Mouse (Mus musculus) heart, adult 9 months (tissue): ENCODE results near the gene Adgrl3.

Source experiments
- DNase-seq, 2 experiments: peaks; one replicate each; pipeline ENCODE4 v3.0.0; 2022; ENCODE audit warnings: low spot score in 2 of 2

The Adgrl3 gene

DNA sequence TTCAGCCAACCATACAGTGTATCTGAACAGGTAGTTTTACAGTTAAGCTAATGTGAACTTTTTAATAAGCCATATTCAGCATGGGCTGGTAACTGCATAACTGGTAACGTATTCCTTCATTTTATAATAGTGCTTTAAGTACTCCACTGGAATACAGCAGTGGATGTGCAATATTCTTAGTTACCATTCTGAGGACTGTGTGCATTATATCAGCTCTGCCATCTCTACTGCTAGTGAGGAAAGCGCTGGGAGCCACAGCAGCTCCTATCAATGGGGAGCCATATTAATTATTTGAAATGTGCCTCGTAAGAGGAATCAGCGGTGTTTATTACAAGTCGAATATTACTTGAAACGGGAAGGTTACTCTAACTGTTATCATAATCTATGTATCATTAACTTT is 539.0 kb downstream of the Adgrl3 start:
- no peak for DNase-seq

DNA sequence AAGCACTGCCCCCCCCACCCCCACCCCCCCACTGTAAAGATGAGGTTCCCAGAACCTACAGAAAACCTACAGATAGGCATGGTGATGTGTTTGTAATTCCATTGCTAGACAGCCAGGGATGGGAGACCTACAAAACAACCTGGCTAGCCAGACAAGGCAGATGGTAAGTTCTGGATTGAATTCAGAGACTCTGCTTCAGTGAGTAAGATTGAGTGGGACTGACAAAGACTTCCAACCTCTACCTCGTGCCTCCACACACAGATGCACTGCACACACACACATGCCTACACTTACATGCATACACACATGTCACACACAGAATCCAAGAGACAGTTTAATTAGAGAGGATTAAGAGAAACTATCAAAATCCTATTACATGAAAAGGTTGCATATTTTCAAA is 544.4 kb downstream of the Adgrl3 start:
- no peak for DNase-seq

GRCm38 (mm10) chr5:81566577-81566976 is 546.6 kb downstream of the Adgrl3 start:
- DNase-seq, result no peak

DNA sequence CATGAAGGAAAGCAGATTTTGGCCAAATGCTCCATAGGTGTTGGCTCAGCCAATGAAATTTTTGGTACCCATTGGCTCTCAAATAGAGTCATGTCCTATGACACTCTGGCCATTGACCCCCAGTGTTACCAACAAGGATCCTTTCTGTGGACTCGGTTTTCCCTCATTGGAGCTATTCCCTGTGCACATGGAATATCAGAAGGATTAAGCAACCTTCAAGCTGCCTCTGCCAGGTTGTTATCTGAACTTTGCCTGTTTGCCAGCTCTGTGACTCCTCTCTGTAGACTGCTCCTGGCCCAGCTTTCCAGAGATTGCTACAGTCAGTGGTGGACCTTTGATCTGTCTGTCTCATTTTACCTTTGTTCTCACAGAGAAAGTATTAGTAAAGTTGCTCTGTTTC is 548.8 kb downstream of the Adgrl3 start:
- peak; percentile 13 to 42 for DNase-seq

DNA sequence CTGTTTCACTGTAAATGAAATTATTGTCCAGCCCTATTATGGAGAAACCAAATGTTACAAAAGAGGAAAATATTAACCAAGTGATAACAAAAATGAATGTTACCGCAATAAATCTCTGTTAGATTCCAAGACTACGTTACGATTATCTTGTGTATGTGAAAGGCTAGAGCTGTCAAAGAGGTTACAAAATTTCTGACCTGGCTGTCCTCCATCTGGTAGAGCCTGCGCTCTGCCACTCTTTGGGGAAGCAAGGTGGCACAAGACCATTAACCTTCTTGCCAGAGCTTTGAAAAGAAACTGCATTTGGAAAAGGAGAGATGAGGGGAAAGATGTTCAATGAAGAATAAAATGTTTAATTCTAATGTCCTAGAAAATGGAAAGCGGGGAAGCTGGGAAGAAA is 562.9 kb downstream of the Adgrl3 start:
- DNase-seq, result no peak

GRCm38 (mm10) chr5:81583425-81583824 is 563.5 kb downstream of the Adgrl3 start:
- DNase-seq, result no peak

DNA sequence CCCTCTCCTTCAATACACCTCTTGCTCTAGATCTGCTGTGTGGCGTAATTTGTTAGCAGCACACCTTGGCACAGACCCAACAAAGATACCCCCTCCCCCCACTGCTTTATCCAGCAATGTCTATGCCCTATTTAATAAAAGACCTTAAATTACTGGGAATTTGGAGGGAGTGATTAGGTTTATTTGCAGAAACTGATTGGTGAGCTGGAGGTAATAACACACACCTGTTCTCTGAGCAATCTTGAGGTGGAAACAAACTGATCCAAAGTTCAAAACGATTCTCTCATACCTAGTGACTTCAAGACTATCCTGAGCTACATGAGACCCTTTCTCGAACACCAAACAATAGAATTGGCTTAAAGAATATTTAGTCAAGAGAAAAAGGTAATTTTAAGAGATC is 565.0 kb downstream of the Adgrl3 start:
- no peak for DNase-seq

GRCm38 (mm10) chr5:81590005-81590694 is 570.2 kb downstream of the Adgrl3 start:
- no peak for DNase-seq

DNA sequence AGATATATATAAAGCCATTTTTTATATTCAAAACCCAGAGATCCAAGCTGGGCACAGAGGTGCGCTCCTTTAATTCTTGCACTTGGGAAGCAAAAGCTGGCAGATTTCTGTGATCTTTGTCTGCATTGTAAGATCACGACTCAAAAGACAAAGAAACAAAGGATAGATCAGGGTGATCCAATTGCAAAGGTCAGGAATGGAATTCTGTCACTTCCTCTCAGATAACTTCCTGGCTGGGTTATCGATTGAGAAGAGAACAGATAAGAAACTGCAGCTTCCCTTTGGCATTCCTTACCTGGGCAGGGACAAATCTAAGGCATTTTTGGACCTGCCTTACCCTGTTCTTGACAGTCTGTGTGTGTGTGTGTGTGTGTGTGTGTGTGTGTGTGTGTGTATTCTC is 571.5 kb downstream of the Adgrl3 start:
- DNase-seq, result no peak

DNA sequence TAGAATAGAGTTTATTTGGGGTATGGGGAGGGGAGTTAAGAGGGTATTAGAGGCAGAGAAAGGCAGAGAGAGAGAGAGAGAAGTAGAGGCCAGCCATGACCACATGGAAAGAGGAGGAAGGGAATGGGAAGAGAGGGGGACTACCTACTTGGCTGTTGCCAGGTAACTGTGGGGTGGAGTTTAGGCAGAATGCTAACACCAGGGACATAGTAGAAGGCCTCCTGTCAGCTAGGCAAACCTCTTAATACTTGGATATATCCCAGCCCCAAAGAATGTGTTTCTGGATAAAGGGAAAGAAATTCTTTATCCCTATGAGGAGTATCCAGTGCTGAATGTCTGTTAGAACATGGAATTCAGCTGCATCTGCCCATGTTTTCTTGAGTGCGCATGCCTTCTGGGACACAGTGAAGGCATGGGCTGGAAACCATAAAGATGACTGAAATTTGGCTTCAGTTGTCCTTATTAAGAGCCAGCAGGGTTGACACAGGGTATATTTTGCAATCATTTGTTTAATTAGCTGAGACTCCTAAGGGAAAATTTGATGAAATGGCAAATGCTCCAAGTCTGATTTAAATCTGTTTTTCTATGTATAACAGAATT is 573.6 kb downstream of the Adgrl3 start:
- no peak for DNase-seq

- DNase-seq, result no peak
Observed at GRCm38 (mm10) chr5:81598041-81598440, 578.1 kb downstream of the Adgrl3 start.

DNA sequence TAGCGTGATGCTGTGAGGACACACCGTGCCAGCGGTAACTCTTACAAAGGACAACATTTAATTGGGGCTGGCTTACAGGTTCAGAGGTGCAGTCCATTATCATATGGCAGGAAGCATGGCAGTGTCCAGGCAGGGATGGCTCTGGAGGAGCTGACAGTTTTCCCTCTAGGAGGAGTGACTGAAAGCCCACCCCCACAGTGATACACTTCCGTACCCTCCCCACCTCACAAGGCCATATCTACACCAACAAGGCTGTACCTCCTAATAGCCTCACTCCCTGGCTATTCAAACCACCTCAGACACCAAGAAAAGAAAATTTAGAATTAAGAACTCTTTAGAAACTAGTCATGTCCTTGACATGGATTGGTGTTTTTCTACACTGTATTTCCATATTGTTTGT is 583.0 kb downstream of the Adgrl3 start:
- DNase-seq, result no peak

DNA sequence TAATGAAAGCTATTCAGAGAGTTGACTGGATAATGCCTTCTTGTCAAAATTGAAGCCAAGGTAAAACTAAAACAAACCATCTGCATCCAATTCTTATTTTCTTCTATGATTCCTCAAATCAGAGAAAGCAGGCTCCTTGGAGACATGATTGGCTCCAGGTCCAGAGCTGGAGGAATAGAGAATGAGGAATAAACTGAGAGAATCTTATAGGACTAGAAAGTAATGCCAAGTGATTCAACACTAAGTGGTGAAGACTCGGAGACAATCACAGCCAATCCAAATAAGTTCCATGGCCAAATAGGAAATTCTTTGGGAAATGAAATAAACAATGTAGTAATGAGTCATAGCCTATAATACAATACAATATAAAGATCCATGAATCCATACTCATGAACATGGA is 585.7 kb downstream of the Adgrl3 start:
- no peak for DNase-seq

- DNase-seq, result no peak
Observed at GRCm38 (mm10) chr5:81610223-81610622, 590.3 kb downstream of the Adgrl3 start.

- no peak for DNase-seq
Observed at GRCm38 (mm10) chr5:81614674-81615073, 594.7 kb downstream of the Adgrl3 start.

DNA sequence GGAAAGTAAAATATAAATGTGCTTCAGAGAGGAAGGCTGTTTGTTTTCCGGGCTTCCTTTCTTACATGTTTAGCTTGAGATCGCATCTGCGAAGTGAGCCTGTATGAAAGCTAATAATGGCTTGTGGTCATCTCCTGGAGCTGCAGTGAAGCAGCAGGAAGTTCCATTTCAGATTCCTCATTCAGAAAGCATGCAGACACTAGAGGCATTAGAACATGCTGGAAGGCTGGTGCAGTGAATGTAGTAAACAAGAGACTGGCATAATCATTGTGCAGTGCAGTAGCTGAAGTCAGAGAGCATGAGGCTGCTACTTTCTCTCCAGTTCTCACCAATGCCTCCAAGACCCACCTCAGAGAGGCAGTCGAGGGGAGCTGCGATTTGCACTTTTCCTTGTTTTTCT is 601.2 kb downstream of the Adgrl3 start:
- DNase-seq, result no peak

GRCm38 (mm10) chr5:81621715-81622114 is 601.8 kb downstream of the Adgrl3 start:
- no peak for DNase-seq

DNA sequence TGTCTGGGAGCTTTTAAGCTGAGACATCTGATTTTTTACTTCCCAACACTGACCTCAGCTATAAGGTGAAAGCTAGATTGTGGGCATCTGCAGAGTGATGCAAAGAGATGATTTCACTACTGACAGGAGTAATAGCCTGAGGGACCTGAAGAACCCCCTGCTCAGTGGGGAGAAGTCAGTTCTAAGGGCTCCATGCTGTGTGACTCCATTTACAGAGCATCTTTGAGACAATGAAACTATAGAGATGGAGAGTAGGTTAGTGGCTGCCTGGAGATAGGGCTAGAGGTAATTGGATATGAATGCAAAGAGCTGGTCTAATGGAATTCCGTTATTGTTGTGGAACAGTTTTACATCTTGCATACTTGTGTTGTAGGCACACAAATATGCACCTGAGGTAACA is 603.9 kb downstream of the Adgrl3 start:
- DNase-seq, result no peak

DNA sequence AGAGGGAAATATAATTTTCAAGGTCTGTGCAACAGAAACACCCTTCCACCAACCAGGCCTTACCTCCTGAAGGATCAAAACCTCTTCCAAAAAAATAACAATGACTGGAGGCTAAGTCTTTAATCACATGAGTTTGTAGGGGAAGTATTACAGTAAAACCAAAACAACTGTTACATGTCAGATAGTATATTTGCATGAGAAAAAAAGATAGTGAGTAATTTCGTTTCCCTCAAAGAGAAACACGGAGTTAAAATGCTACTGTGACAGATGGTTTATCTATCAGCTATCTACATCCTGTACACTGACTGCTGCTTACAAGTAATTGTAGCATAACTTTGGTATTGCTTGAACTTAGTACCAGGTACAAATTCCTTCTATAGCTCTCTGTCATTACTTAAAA is 616.2 kb downstream of the Adgrl3 start:
- no peak for DNase-seq

DNA sequence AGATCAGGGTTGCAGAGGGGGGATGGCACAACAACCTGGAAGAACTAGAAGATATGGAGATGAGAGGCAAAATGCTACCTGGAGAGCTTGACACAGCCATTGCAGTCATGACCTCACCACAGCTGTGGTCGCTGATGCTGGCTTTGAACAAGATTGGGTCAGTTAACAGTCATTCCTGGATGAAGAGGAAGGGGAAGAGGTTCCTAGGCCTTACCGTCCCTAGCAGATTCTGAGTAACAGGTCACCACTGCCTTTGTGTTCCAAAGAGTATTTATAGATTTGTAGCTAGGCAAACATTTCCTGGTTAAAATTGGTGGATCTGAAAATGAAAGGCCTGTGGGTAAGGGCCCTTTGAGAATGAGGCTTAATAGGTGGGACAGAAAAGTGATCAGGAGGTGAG is 618.5 kb downstream of the Adgrl3 start:
- no peak for DNase-seq

DNA sequence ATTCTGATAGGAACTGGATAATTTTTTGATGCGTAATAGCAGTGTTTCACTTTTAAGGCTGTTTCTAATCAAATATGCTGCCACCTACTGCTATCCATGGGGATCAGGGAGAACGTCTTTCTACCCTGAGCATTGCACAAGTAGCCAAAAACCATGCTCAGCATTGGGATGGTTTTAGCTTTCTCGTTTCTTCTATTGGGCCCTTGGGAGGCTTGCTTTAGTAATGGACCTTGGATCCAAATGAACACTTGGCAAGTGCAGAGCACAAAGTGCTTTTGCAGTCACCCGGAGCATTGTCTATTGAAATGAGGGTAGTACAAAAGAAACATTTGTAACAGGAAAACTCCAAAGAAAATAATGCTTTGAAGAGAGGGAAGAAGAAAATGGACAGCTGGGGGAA is 620.2 kb downstream of the Adgrl3 start:
- DNase-seq, result peak; percentile 15 to 28

GRCm38 (mm10) chr5:81645557-81645956 is 625.6 kb downstream of the Adgrl3 start:
- DNase-seq, result no peak

- no peak for DNase-seq
Observed at GRCm38 (mm10) chr5:81653941-81654340, 634.0 kb downstream of the Adgrl3 start.
